Mouse (Mus musculus) kidney, adult 11 months (tissue): ENCODE measurements around the gene Gm10112.

ENCODE experiments used
- DNase-seq: peaks from one replicate; pipeline ENCODE4 v3.0.0; 2022

Gm10112 gene

DNA sequence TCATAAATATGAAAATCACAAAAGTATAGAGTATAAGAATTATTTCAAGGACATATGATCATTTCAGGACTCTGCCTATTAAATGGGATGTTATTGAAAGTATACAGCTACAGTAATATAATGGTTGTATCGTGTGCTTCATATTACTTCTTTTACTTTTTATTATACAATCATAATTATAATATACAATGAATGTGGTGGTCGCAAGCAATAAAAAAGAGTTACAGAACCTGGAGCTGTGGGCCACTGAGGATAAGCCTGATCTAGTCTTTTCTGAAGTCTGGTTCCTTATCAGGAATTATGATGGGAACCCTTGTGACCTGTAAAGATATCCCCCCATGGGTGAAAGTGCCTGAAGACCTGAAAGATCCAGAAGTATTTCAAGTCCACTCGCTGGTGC is at the start of gene Gm10112:
Gene Gm10112 (plus strand): TSS at position 301 of the 400 bp plus-strand sequence.
- DNase-seq = no peak

DNA sequence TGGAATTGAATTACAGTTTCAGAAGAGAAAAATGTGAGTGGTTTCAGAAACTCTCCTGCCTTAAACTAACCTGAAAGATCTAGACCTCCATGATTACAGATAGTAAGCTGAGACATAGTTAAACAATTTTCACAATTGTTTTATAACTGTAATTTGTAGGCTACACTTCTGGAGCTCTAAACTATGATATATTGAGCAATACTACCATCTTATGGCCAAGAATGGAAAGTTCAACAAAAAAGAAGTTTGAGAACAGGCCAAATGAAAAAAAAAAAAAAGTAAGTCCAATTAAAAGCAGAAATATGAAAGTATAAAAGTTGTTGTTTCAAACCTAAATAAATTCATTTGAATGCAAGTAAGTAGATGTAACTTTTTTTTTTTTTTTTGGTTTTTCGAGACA is 21.4 kb downstream of the Gm10112 start:
- no peak for DNase-seq

DNA sequence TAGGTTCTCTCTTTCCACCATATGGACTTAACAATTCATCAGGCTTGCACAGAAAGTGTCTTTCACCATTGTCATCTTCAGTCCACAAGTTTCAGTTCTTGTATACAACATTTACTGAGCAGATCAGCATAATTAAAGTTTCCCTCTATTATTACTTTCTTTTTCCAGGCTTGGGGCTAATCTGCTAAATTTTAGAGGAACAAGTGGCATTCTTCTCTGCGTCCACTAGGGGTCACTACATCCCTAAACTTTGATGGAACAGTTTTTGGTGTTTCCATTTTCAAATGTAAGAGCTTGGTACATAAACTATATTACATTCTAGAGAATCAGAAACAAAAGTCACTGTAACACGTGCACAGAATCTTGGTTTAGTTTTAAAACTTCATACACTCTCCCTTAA is 28.2 kb downstream of the Gm10112 start:
- no peak for DNase-seq

DNA sequence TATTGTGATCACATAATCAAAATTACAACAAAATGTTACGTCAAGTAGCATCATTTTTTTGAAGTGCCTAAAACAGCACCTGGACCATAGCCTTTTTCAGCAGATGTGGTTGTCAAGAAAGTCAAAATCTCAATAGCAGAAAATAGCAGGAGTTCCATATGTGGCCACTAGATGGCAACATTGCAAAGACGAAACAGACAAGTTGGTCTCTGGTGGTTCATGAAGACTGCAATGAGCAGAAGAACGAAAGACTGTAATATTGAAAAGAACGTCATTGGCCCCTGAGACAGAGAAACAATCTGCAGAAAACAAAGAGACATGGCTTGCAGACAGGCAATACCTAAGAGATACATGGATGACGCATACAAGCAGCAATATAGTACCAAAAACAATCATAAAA is 42.1 kb downstream of the Gm10112 start:
- DNase-seq = peak; percentile 6
